Mouse (Mus musculus) heart, adult 2 months (tissue): ENCODE results near the gene Gm20388. TPM values are rescaled to one million over a fixed set of nuclear protein-coding genes. Genes with fewer than 3 reads are reported as not detected.

Source experiments
- DNase-seq, 2 experiments: peaks; one replicate each; pipeline ENCODE4 v3.0.0; 2021
- H3K27ac ChIP-seq: fragments of 200-600 bp; 2 replicates; pipeline ENCODE4 v1.8.1; 2022
- H3K27me3 ChIP-seq: fragments of 200-500 bp; 2 replicates; pipeline ENCODE4 v1.6.1; 2012; ENCODE audit warnings: mild to moderate bottlenecking, low read length, inconsistent platforms, mixed read lengths; ENCODE audit not compliant: control insufficient read depth, insufficient read depth
- H3K36me3 ChIP-seq: fragments of 200-500 bp; 2 replicates; pipeline ENCODE4 v1.6.1; 2012; ENCODE audit warnings: low read length, inconsistent platforms; ENCODE audit not compliant: control insufficient read depth, insufficient read depth
- H3K4me1 ChIP-seq: fragments of 200-500 bp; 2 replicates; pipeline ENCODE4 v1.6.1; 2011; ENCODE audit warnings: low read length; ENCODE audit not compliant: control insufficient read depth, insufficient read depth
- H3K4me3 ChIP-seq: fragments of 200-600 bp; 2 replicates; pipeline ENCODE4 v1.8.1; 2022
- H3K79me2 ChIP-seq: fragments of 200-500 bp; replicated peaks from 2 replicates; pipeline ENCODE4 v1.6.1; 2012; ENCODE audit warnings: mild to moderate bottlenecking, inconsistent platforms, low read length, moderate library complexity, mixed read lengths; ENCODE audit not compliant: control insufficient read depth, insufficient read depth
- H3K9ac ChIP-seq: fragments of 200-500 bp; 2 replicates; pipeline ENCODE4 v1.6.1; 2012; ENCODE audit warnings: low read depth, mild to moderate bottlenecking, control low read depth, inconsistent platforms, low read length, mixed read lengths
- CTCF ChIP-seq: fragments of 200-600 bp; IDR thresholded peaks from 2 replicates; pipeline ENCODE4 v1.8.1; 2022; ENCODE audit warnings: antibody characterized with exemption, mild to moderate bottlenecking, moderate library complexity
- EP300 ChIP-seq: fragments of 200-500 bp; IDR thresholded peaks from 2 replicates; pipeline ENCODE4 v1.6.1; 2011; ENCODE audit warnings: low read depth, low read length, control low read depth; ENCODE audit not compliant: insufficient read depth
- POLR2A ChIP-seq: fragments of 200-500 bp; IDR thresholded peaks from 2 replicates; pipeline ENCODE4 v1.6.1; 2011; ENCODE audit warnings: mild to moderate bottlenecking, low read depth, low read length, control low read depth; ENCODE audit not compliant: insufficient read depth
- WGBS: fragments of 180-500 bp; shearing (Covaris S2); methylation state at CpG from one replicate; pipeline ENCODE4 v1.1.7; 2018; 5-methylcytosine and 5-hydroxymethylcytosine counted together
- intact Hi-C: fragments of 180-260 bp; cut with DNase I; formaldehyde crosslinking; loops from one replicate; pipeline ENCODE4 v1.15.1; 2025
- polyA plus RNA-seq: library from polyadenylated mRNA; depleted of rRNA; stranded (reverse); fragments of >200 nt; gene quantifications from 2 replicates; pipeline ENCODE4 v1.2.3, GENCODE M21; 2012
- total RNA-seq, 2 experiments: library from RNA; stranded (reverse); gene quantifications; 2 replicates each; pipeline ENCODE4 v1.2.3; 2021

The Gm20388 gene
- total and polyA plus RNA-seq, 3 experiments: 1.8 to 32.3 TPM; not detected in 1

DNA sequence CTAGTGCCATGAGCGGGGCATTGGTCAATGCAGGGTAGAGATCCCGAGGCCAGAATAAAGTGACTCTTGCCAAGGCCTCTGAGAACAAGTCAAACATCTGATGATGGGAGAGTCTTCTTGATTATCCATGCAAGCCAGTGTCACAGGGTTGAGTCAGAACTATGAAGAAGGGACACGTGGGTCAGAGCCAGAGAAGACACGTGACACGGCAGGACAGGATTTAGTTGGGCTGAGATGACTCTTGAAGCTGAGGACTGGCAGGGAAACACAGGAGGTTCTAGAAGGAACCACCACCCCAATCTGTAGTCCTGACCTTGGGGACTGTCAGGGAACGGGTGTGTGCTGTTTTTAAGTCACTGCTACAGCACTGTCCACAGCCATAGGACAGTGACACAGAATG lies 849.2 kb downstream of the Gm20388 start:
- 76% methylated on average over 6 of the region's 6 CpGs for whole genome bisulfite sequencing
- H3K4me3 ChIP-seq: no peak overlapping the region
- H3K36me3 ChIP-seq: no peaks in the 10 kb centered on the region
- no peak overlapping the region for H3K9ac ChIP-seq
- H3K27me3 ChIP-seq: no peaks in the 10 kb centered on the region
- intact Hi-C loops: no loop called here
- H3K4me1 ChIP-seq: no peaks in the 10 kb centered on the region
- H3K27ac ChIP-seq: no peak overlapping the region
- DNase-seq: no peak
- TF ChIP-seq CTCF (no peak), EP300 (no peak)
- H3K79me2 ChIP-seq: no peaks in the 10 kb centered on the region

GRCm38 (mm10) chr8:120760341-120761215 lies 849.9 kb downstream of the Gm20388 start:
- Histone ChIP-seq H3K27me3 (no peaks in the 10 kb centered on the region), H3K4me3 (no peak overlapping the region), H3K36me3 (no peaks in the 10 kb centered on the region), H3K9ac (no peak overlapping the region), H3K27ac (no peak overlapping the region), H3K79me2 (no peaks in the 10 kb centered on the region), H3K4me1 (no peaks in the 10 kb centered on the region)
- WGBS: 78% methylated on average over 19 of the region's 19 CpGs
- TF ChIP-seq EP300 (no peak), CTCF (no peak), POLR2A (no peak)
- intact Hi-C loops: no loop called here
- DNase-seq: peak in 1 of 2 experiments; percentile 23

DNA sequence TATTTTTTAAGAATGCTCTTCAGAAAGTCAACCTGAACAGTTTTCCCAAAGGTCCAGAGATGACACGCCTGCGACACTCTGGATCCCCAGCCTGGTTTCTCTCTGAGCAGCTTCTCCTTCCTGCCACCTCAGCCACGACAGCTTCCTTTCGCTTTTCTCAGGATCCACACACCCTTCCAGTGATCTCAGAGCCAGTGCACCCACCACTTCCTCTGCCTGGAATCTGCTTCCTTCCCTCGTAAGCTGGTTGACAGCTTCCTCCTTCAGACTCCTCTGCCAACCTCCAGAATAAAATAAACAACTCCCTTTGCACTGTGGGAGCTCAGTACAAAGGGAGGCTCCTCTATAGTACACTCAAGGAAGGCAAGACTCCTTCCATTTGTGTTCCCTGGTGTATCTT lies 852.6 kb downstream of the Gm20388 start:
- no peaks in the 10 kb centered on the region for H3K4me1 ChIP-seq
- TF ChIP-seq POLR2A (no peak), EP300 (no peak), CTCF (no peak)
- no peak overlapping the region for H3K27ac ChIP-seq
- peak in 1 of 2 experiments; percentile 29 for DNase-seq
- intact Hi-C loops: no loop called here
- H3K9ac ChIP-seq: no peak overlapping the region
- H3K27me3 ChIP-seq: no peaks in the 10 kb centered on the region
- H3K4me3 ChIP-seq: no peak overlapping the region
- H3K36me3 ChIP-seq: no peaks in the 10 kb centered on the region
- 32% methylated on average over 5 of the region's 5 CpGs for WGBS
- no peaks in the 10 kb centered on the region for H3K79me2 ChIP-seq

DNA sequence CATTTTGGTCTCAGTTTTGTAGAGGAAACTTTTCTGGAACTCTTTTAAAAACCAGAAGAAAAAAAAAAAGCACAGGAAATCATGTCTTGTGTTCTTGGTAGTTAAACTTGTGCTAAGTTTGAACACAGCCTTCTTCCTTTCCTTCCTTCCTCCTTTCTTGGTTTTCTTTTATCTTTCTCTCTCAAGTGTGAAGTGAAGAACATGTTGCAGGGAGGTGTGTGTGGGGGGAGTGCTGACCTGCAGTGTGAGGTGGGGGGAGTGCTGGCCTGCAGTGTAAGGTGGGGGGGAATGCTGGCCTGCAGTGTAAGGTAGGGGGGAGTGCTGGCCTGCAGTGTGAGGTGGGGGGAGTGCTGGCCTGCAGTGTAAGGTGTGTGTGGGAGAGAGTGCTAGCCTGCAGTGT lies 854.0 kb downstream of the Gm20388 start:
- no peak for DNase-seq
- H3K9ac ChIP-seq: no peak overlapping the region
- intact Hi-C loops: no loop called here
- H3K27me3 ChIP-seq: no peaks in the 10 kb centered on the region
- H3K4me1 ChIP-seq: no peaks in the 10 kb centered on the region; the same call in 1 of the 2 replicates
- no peaks in the 10 kb centered on the region for H3K79me2 ChIP-seq
- no peak overlapping the region for H3K4me3 ChIP-seq
- no peak for TF ChIP-seq CTCF
- TF ChIP-seq POLR2A: no peak
- no peak for TF ChIP-seq EP300
- no peak overlapping the region for H3K27ac ChIP-seq
- no peaks in the 10 kb centered on the region for H3K36me3 ChIP-seq

GRCm38 (mm10) chr8:120766622-120767021 lies 856.0 kb downstream of the Gm20388 start:
- 57% methylated on average over 3 of the region's 3 CpGs for WGBS
- Histone ChIP-seq H3K9ac (no peak overlapping the region), H3K4me3 (no peak overlapping the region), H3K4me1 (no peaks in the 10 kb centered on the region; the same call in 1 of the 2 replicates), H3K27ac (no peak overlapping the region), H3K79me2 (no peaks in the 10 kb centered on the region), H3K36me3 (no peaks in the 10 kb centered on the region), H3K27me3 (no peaks in the 10 kb centered on the region)
- no peak for DNase-seq
- TF ChIP-seq EP300 (no peak), CTCF (no peak), POLR2A (no peak)
- intact Hi-C loops: no loop called here

DNA sequence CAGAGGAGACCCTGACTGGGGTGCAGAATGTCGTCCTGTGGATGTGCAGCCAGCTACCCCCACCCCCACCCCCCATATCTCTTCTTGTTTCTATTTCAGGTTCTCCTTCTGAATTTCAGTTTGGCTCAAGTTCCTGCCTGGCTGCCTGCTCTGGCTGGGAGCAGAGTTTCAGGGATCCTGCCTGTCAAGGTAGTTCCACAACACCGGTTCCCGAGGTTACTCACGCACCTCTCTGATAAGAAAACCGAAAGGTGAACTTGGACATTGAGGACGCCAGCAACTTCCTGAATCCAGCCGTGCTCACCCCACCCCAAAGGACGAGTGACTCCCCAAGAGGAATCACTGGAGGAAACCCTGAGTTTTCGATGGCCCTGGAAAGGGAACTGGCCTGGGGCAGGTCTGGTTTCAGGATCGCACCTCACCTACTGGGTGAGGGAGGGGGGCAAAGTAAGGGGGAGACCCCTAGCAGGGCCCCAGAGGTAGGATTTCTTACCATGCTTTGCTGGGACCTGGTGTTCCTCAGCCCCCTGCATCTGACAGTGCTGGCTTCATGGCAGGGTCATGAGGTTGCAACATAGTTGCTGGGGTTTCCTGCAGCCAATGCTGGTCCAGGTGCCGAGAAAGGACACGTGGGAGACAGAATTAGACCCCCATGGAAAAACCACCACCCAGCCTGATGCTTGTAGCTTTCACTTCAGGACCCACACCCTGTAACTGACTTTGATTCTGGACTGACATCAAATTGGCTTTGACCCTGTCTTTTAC lies 858.0 kb downstream of the Gm20388 start:
- H3K4me3 ChIP-seq: 0 out of 2 replicates have a peak overlapping the region, but pooled peaks have one; percentile 14
- DNase-seq: peak in 1 of 2 experiments; percentile 34
- intact Hi-C loops: no loop called here
- WGBS: 22% methylated on average over 12 of the region's 12 CpGs
- no peaks in the 10 kb centered on the region; the same call in 1 of the 2 replicates for H3K4me1 ChIP-seq
- H3K79me2 ChIP-seq: no peaks in the 10 kb centered on the region
- no peak overlapping the region for H3K9ac ChIP-seq
- H3K36me3 ChIP-seq: no peaks in the 10 kb centered on the region
- no peaks in the 10 kb centered on the region for H3K27me3 ChIP-seq
- H3K27ac ChIP-seq: no peak overlapping the region
- TF ChIP-seq CTCF (no peak), EP300 (no peak), POLR2A (no peak)
